Mouse (Mus musculus) spleen, postnatal 10 days (tissue): ENCODE results near the gene Ccdc106.

ENCODE experiments used
- DNase-seq, 2 experiments: peaks; one replicate each; pipeline ENCODE4 v3.0.0; 2021 to 2022; ENCODE audit warnings: low spot score in 2 of 2

Ccdc106 gene

DNA sequence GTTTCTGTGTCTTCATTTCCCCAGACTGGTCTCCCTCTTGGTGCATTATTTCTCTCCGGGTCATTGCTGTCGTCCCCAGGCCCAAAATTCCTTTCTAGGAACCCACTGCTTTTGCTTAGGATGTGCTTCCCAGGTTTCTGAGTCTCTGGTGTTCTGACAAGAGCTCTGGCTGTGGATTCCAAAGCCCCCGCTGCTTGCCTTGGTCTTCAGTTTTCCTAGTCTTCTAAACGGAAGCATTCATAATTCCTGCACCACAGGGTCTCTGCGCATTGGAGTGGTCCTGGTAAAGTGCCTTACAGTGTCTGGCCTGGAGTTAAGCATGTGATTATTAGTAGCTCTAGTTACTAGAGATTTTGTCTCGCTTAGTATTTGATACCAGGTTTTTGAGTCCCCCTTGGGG is 60.5 kb downstream of the Ccdc106 start:
- DNase-seq = no peak

DNA sequence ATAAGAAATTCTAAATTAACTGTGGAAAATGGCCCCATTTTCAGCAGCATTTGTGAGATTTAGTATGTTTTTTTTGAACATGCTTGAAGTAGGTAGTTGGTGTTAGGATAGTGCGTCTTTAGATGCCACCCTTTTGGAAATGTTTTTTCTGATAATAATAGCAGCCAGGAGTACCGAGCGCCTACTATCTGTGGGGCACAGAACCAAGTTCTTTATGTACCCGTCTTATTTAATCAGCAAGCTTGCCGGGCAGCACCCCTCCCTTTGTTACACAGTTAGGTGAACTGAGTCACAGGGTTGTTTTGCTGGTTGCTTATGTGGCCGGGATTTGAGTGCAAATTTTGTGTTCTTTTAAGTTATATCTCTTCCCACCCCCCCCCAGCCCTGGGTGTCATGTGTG is 60.9 kb downstream of the Ccdc106 start:
- peak in 1 of 2 experiments; percentile 41 for DNase-seq

DNA sequence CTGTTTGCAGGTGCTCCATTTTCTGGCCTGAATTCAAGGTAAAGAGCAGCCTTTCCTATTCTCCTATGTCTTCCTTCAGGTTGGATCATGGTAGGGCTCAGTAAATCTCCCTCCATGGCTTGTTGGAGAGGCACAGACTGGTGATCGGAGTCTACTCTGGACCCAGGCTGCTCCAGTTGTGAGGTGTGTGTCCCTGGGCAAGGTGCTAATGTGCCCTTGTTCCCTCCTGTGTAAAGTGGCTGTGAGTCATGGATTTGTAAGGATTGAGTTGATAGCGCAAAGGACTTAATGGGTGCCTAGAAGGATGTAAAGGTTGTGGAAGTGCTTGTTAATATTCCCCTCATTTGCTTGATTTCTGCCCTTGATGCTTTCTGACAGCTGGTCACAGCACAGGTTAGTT is 61.6 kb downstream of the Ccdc106 start:
- DNase-seq = no peak

DNA sequence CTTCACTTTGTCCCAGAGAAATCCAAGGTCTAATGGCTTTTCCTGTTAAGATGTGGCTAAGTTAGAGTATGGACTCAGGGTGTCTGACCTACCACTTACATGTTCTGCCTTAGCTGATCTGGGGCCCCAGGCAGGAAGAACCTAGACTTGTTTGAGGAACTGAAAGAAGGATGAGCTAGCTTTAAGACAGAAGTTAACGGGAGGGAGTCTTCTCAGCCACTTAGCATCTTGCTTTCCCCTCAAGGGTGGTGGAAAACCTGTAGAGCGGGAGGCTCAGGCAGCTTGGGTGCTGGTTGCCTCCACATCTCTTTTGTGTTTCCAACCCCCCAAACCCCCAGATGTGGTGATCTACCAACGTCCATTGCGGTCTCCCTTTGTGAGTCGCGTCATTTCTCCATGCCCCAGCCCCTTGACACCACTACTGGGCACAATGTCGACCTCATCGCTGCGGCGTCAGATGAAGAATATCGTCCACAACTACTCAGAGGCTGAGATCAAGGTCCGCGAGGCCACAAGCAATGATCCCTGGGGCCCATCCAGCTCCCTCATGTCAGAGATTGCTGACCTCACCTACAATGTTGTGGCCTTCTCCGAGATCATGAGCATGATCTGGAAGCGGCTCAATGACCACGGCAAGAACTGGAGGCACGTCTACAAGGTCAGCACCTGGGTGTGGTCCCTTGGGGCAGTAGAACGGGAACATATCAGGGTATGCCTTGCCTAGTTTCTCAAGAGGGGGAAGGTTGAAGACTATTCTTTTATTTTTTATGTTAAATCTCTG is 63.2 kb downstream of the Ccdc106 start:
- DNase-seq = peak in 1 of 2 experiments; percentile 44

DNA sequence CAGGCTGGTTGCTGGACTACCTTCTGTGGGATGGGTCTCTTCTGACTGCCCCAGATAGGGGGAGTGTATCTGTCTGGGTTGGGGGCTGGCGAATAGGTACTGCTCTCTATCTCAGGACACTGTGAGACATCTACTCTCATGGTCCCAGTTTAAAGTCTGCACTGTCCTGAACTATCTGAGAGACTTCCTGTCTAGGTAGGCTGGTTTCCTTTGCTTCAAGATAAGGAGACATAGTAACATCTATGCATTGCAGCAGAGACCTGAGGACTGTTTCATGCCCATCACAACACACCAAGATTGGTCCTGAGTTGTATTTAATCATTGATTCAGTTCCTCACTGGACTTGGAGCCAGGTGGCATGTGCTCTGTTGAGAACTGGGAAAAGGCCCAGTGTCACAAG is 65.2 kb downstream of the Ccdc106 start:
- DNase-seq = no peak

DNA sequence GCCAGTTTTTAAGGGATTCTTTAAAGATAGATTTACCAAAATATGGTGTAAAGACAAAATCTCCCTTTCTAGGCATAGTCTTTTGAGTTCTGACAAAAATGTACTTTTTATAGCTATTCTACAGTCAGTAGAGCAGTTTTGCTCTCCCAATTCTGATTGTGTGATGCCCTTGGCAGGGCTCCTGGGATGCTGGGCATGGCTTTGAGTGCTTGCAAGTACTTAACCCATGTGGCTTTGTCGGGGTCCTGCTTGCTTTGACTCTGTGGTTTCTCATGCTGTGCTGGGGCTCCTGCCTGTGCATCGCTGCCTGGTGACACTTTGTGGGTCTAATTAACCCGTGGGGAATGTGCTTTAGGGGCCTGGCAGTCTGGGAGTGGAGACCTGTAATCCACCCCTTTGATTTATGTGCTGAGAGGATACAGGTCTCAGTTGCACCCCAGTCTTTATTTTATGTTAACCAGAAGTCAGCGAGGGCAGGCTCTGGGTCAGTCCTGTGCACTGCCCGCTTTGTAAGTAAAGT is 66.6 kb downstream of the Ccdc106 start:
- no peak for DNase-seq

DNA sequence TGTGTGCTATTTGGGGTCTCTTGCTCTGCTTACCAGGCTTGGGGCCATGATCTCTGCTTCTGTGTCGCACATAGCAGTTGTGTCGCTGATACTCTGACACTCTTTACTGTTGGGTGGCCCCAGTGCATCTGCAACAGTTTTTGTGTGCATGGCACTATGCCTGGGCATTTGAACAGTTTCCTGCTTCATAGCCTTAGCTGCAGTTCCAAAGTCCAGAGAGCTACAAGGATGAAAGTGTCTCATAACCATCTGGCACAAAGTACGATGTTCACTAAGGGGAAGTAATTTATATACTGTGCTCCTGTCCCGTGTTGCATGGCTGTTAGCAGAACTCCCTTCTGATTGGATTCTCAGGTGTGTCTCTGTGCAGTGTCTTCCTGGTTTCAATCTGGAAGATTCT is 67.5 kb downstream of the Ccdc106 start:
- no peak for DNase-seq

DNA sequence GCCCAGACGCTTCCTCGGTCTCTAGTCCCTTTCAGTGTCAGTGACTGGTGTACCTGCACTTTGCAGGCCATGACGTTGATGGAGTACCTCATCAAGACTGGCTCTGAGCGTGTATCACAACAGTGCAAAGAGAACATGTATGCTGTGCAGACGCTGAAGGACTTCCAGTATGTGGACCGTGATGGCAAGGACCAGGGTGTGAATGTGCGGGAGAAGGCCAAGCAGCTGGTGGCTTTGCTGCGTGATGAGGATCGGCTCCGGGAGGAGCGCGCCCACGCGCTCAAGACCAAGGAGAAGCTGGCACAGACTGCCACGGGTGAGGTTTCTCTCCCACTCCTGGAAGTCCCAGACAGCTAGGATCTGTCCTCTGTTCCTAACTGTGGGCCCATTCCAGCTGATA is 69.5 kb downstream of the Ccdc106 start:
- DNase-seq = no peak

DNA sequence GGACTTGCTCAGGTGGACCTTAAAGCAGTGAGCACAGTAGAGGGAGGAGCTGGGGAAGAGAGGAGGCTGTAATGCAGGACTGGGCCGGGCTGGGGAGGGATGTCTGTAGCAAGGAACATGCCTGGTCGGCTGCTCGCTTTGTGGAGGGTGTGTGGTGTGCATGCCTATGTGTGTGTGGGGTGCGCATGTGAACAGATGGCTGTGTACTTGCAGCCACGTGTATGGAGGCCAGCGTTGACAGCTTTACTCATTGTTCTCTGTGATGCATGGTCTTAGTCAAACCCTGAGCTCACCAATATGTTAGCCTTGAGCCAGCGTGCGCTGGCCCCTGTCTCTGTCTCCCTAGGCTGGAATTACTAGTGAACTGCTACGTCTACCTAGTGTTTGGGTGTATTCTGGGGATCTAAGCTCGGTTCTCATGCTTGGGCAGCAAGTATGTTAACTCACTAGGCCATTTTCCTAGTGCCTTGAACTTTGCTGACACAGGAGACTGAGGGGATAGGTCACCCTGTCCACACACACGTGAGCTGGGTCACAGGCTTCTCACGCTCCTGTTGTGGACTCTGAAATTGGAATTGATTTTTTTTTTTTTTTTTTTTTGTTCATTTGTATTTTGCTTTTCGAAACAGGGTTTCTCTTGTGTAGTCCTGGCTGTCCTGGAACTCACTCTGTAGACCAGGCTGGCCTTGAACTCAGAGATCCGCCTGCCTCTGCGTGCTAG is 70.8 kb downstream of the Ccdc106 start:
- no peak for DNase-seq

DNA sequence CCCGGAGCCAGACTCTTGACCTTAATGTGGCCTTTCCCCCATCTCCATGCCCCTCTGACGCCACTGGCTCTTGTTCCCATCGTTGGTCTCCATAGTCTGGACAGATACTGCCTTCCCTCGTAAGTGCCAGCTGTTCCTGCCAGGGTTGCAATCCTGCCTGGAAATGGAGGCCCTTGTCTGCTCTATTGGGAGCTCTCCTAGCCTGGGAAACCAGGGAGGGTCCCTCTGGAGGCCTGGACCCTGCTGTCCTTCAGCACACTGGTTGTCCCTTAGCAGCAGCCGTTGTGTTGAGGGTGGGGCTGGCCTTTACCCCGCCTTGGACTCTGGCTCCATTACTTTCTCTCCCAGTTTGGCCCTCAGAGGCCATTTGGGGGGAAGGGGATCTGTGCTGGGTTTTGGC is 72.0 kb downstream of the Ccdc106 start:
- DNase-seq = no peak

DNA sequence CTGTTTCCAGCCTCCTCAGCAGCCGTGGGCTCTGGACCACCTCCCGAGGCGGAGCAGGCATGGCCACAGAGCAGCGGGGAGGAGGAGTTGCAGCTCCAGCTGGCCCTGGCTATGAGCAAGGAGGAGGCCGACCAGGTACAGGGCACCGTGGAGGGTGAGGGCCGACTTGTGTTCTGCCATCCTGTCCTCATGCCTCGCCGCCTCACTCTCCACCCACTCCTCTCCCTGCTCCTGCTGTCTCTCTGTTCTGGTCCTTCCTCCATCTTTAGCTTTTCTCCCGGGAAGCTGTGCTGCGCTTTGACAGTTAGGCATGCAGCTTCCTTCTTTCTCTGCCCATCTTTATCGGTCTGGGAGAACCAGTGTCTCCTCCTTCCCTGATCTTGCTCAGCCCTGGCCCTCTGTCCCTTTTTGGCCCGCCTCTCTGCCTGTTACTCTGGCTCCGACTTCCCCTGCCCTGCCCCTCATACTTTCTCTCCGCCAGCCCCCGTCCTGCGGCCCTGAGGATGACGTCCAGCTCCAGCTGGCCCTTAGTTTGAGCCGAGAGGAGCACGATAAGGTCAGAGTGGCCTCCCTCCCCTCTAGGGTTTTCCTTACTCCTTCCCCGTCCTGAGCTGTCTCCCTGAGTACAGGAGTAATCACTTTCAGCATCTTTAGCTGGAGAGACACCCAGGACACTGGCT is 72.6 kb downstream of the Ccdc106 start:
- no peak for DNase-seq

DNA sequence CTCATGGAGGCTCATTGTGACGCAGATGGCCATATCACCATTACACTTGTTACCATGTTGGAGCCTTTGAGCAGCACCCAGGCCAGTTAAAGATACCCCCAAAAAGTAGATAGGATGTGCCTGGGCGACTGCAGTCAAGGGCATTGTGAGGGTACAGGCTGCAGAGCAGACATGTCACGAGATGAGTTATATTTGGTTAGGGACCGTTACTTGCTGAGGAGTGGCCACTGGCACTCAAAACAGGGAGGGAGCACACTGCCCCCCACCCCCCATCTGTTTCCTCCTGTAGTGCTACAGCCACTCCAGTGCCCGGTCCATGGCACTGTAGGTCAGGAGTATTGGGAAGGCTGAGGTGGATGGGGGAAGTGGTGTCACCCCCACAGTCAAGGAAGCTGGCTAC is 78.4 kb downstream of the Ccdc106 start:
- no peak for DNase-seq

DNA sequence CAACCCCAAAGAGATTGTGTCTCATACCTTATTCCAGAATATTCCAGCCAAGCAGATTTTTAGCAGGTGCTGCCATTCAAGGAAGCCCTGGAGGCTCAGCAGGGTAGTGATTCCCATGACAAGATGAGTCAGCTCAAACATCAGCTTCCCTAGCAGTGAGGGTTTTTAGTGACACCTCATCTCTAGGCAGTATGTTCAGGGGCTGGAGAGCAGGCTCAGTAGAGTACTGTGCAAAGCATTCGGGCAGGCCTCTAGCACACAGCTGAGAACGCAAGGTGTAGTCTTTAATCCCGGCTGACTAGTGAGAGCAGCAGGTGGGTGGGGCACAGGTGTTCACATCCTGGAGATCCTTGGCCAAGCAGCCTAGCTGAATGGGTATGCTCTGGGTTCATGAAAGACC is 79.4 kb downstream of the Ccdc106 start:
- no peak for DNase-seq

DNA sequence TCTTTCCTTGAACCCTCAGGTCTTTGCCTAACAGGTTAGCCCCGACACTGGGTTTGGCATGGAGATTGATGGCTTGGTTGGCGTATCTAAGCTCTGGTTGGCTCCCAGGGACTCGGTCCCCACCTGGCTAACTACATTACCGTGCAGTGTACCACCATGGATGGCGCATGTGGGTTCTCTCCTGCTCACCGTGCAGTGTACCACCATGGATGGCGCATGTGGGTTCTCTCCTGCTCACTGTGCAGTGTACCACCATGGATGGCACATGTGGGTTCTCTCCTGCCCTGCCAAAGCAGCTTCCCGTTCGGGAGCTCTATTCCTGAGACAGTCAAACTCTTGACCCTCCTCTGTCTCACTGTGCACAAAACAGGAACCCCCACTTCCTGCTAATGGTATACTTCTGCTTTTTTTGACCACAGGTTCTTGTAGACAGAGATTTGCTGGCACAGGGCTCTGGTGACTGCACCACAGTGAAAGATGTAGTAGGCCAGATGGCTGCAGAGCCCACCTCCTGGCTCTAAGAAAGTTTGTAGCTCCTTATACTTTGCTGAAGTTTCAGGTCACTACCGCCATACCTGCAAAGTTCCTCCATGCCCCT is 80.8 kb downstream of the Ccdc106 start:
- DNase-seq = peak in 1 of 2 experiments; percentile 55

DNA sequence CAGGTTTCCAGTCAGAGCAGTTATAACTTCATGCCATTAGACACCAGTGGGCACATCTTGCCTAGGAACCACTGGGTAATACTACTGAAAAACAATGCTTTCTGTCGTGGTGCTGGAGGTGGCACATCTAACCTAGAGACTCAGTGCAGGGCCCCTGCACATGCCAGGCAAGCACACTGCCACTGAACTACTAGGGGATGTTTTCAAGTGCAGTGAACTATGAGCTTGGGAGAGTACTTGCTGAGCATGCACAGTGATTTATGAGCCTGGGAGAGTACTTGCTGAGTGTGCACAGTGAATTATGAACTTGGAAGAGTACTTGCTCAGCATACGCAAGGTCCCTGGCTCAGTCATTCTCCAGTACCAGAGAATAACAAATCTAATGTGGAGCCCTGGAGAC is 82.2 kb downstream of the Ccdc106 start:
- DNase-seq = no peak

DNA sequence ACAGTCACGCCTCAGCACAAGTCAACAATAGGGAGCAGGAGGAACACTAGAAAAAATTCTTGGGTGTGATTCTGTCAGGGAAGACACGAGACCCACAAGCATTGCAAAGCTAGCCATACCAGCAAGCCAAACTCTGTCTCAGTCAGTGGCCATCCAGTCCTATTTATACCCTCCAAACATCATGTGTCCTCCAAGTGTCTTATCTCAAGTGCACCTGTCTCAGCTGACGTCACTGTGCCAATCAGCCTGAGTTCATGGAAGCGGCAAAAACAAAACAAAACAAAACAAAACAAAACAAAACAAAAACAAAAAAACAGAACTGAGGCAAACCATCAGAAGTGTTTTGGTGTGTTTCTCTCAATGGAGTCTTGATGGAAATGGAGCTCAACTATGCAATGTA is 87.9 kb downstream of the Ccdc106 start:
- no peak for DNase-seq

DNA sequence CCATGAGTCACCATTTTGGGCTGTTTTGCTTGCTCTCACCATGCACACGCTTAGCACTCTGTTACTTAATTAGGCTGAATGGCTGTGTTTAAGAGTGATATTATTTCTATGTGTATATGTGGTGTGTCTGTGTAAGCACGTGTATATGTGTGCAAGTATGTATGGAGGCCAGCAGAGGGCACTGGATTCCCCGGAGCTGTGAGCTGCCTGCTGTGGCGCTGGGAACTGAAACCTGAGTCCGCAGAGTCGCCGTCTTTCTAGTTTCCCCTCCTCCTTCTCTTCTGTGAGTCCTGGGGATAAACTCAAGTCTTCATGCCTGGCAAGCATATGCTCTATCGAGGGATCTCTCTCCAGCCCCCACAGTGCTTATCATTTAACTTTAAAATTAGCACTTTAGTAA is 88.9 kb downstream of the Ccdc106 start:
- DNase-seq = no peak
